Mouse (Mus musculus) cortical plate, adult 2 months (tissue): ENCODE measurements around the gene Specc1.

Experiments used
- CTCF ChIP-seq: fragments of 200-500 bp; IDR thresholded peaks from 2 replicates; pipeline ENCODE4 v1.5.1; 2011; ENCODE audit warnings: mild to moderate bottlenecking, control low read depth, low read length; ENCODE audit not compliant: insufficient read depth; ENCODE audit errors: extremely low read depth
- POLR2A ChIP-seq: fragments of 200-500 bp; IDR thresholded peaks from 2 replicates; pipeline ENCODE4 v1.6.1; 2011; ENCODE audit warnings: mild to moderate bottlenecking, low read length, control low read depth; ENCODE audit not compliant: insufficient read depth; ENCODE audit errors: extremely low read depth

- TF ChIP-seq CTCF (no peak), POLR2A (no peak)
Observed at GRCm38 (mm10) chr11:62180791-62181190, 224.2 kb downstream of the Specc1 start.
